Mouse (Mus musculus) erythroid progenitor cell, adult 5-6 weeks (primary cell): Measurements from ENCODE around the gene Rdh16f1. TPM values are rescaled to one million over a fixed set of nuclear protein-coding genes. Genes with fewer than 3 reads are reported as not detected.
"Not testable (repeated sequence)": the region's sequence is repeated elsewhere in the genome, so short reads cannot be mapped to it uniquely, and the experiment has no call there.

ENCODE experiments used
- ATAC-seq: replicated peaks from 2 replicates; pipeline ENCODE4 v1.8.0; 2016; ENCODE audit warnings: moderate number of reproducible peaks, mild to moderate bottlenecking, moderate TSS enrichment, inconsistent platforms; ENCODE audit not compliant: poor library complexity, low FRiP score, severe bottlenecking
- total RNA-seq, 2 experiments: library from RNA; stranded (forward) in 1 of 2; stranded (reverse) in 1 of 2; fragments of 150-400 nt in 1 of 2; fragments of 186-747, 209-891 nt in 1 of 2; gene quantifications; 2 replicates each; pipeline versions ENCODE4 v1.2.3 to v1.2.4; 2015 to 2017; ENCODE audit warnings: low replicate concordance in 2 of 2

Rdh16f1 gene
- total RNA-seq, 2 experiments from 2014 or later, result not detected

GRCm38 (mm10) chr10:127747254-127747653, 12.3 kb upstream of the Rdh16f1 start:
- ATAC-seq, result no peak

- ATAC-seq, result no peak
Observed at GRCm38 (mm10) chr10:127748847-127749612, 10.6 kb upstream of the Rdh16f1 start.

GRCm38 (mm10) chr10:127750136-127750777, 9.3 kb upstream of the Rdh16f1 start:
- ATAC-seq, result no peak

- ATAC-seq, result no peak
Observed at GRCm38 (mm10) chr10:127751548-127751947, 8.0 kb upstream of the Rdh16f1 start, which contains the start of gene Gpr182. Gene Gpr182 (minus strand): TSS chr10:127751732.

GRCm38 (mm10) chr10:127754566-127755166, 4.9 kb upstream of the Rdh16f1 start:
- ATAC-seq, result no peak

GRCm38 (mm10) chr10:127755246-127755645, 4.3 kb upstream of the Rdh16f1 start:
- no peak for ATAC-seq

- ATAC-seq, result no peak
Observed at GRCm38 (mm10) chr10:127755770-127756468, 3.7 kb upstream of the Rdh16f1 start.

- not testable (repeated sequence) for ATAC-seq
Observed at GRCm38 (mm10) chr10:127762926-127763325, 3.3 kb downstream of the Rdh16f1 start.

- no peak for ATAC-seq
Observed at GRCm38 (mm10) chr10:127763914-127764680, 4.5 kb downstream of the Rdh16f1 start.

- ATAC-seq, result no peak
Observed at GRCm38 (mm10) chr10:127766564-127766963, 7.0 kb downstream of the Rdh16f1 start.

- no peak for ATAC-seq
Observed at GRCm38 (mm10) chr10:127776011-127776410, 16.4 kb downstream of the Rdh16f1 start, which contains the start of gene Rdh9. Gene Rdh9 (plus strand): TSS chr10:127776386.

- ATAC-seq, result not testable (repeated sequence)
Observed at GRCm38 (mm10) chr10:127782321-127782720, 22.7 kb downstream of the Rdh16f1 start.

GRCm38 (mm10) chr10:127785411-127785810, 25.8 kb downstream of the Rdh16f1 start:
- ATAC-seq, result not testable (repeated sequence)

- no peak for ATAC-seq
Observed at GRCm38 (mm10) chr10:127799295-127799694, 39.7 kb downstream of the Rdh16f1 start.

GRCm38 (mm10) chr10:127800891-127801290, 41.3 kb downstream of the Rdh16f1 start, which contains the start of gene Rdh16:
Gene Rdh16 (plus strand): TSS chr10:127801152.
- ATAC-seq, result no peak

GRCm38 (mm10) chr10:127801612-127802011, 42.0 kb downstream of the Rdh16f1 start:
- ATAC-seq, result no peak

GRCm38 (mm10) chr10:127802236-127802635, 42.6 kb downstream of the Rdh16f1 start:
- ATAC-seq, result no peak

GRCm38 (mm10) chr10:127804416-127804815, 44.8 kb downstream of the Rdh16f1 start:
- ATAC-seq, result no peak

- no peak for ATAC-seq
Observed at GRCm38 (mm10) chr10:127815888-127816287, 56.3 kb downstream of the Rdh16f1 start.
